Mouse (Mus musculus) C2C12 (cell line): ENCODE data around the gene Trafd1. TPM values are rescaled to one million over a fixed set of nuclear protein-coding genes. Genes with fewer than 3 reads are reported as not detected.
A peak's percentile ranks its signal among the peaks of the same experiment; 100 is the strongest.

Source experiments
- H3K27me3 ChIP-seq: one replicate; pipeline ENCODE4 v1.6.1; 2011; ENCODE audit not compliant: control insufficient read depth, insufficient read depth, insufficient read length
- H3K36me3 ChIP-seq: one replicate; pipeline ENCODE4 v1.6.1; 2011; ENCODE audit not compliant: control insufficient read depth, insufficient read depth
- H3K4me3 ChIP-seq: one replicate; pipeline ENCODE4 v1.5.1; 2011; ENCODE audit warnings: mild to moderate bottlenecking, control low read depth; ENCODE audit not compliant: poor library complexity, insufficient read depth, severe bottlenecking
- H3K79me2 ChIP-seq: one replicate; pipeline ENCODE4 v1.6.1; 2011; ENCODE audit not compliant: control insufficient read depth, insufficient read depth
- H3K79me3 ChIP-seq: one replicate; pipeline ENCODE4 v1.6.1; 2011; ENCODE audit warnings: low read depth, control low read depth
- H3ac ChIP-seq: one replicate; pipeline ENCODE3; 2011; ENCODE audit warnings: low read depth; ENCODE audit not compliant: control insufficient read depth, insufficient read length
- CEBPB ChIP-seq: IDR thresholded peaks from one replicate; pipeline ENCODE4 v1.6.1; 2011; ENCODE audit warnings: low read depth, mild to moderate bottlenecking, control low read depth, moderate library complexity
- CTCF ChIP-seq: IDR thresholded peaks from one replicate; pipeline ENCODE4 v1.5.1; 2011; ENCODE audit not compliant: control insufficient read depth, insufficient read depth, insufficient read length
- FOSL1 ChIP-seq: IDR thresholded peaks from one replicate; pipeline ENCODE4 v1.8.0; 2011; ENCODE audit warnings: mild to moderate bottlenecking, low read length; ENCODE audit not compliant: poor library complexity, insufficient read depth, severe bottlenecking
- MAX ChIP-seq: IDR thresholded peaks from one replicate; pipeline ENCODE4 v1.6.1; 2011; ENCODE audit warnings: mild to moderate bottlenecking, control low read depth
- MYOD1 ChIP-seq: IDR thresholded peaks from one replicate; pipeline ENCODE4 v1.6.1; 2011; ENCODE audit warnings: low read depth; ENCODE audit not compliant: control insufficient read depth, insufficient read length
- MYOG ChIP-seq: IDR thresholded peaks from one replicate; pipeline ENCODE4 v1.6.1; 2011; ENCODE audit not compliant: control insufficient read depth, insufficient read length; ENCODE audit errors: extremely low read depth
- USF1 ChIP-seq: IDR thresholded peaks from one replicate; pipeline ENCODE4 v1.6.1; 2011; ENCODE audit warnings: low read depth, mild to moderate bottlenecking, control low read depth, moderate library complexity
- polyA plus RNA-seq: library from polyadenylated mRNA; unstranded; fragments of >200 nt; fragmentation: generic; extraction: Trizol; gene quantifications from one replicate; pipeline ENCODE4 v1.2.1, GENCODE M21; 2012; ENCODE audit warnings: missing spikeins

Gene Trafd1
- polyA plus RNA-seq, 1 experiment = 19.2 TPM

- peaks cover 22% of the 10 kb centered on the region for H3K36me3 ChIP-seq
Measured at GRCm38 (mm10) chr5:121398146-121398964, 12.9 kb upstream of the Trafd1 start.

GRCm38 (mm10) chr5:121397187-121398145 is 12.0 kb upstream of the Trafd1 start, which contains the start of gene Naa25:
Naa25 (plus strand) TSS chr5:121397936.
- no peaks in the 10 kb centered on the region for H3K27me3 ChIP-seq
- peaks cover 44% of the 10 kb centered on the region for H3K79me3 ChIP-seq
- peak within 1 kb of the TSS; percentile 93 for H3K4me3 ChIP-seq
- H3K79me2 ChIP-seq = peaks cover 48% of the 10 kb centered on the region
- H3ac ChIP-seq = peak within 1 kb of the TSS; percentile 81
- TF ChIP-seq FOSL1 (no peak), CTCF (no peak), CEBPB (peak; percentile 15), MAX (peak; percentile 69)
- peaks cover 22% of the 10 kb centered on the region for H3K36me3 ChIP-seq

More at GRCm38 (mm10) chr5:121398146-121398964, 12.9 kb upstream of the Trafd1 start:
- no peaks in the 10 kb centered on the region for H3K27me3 ChIP-seq
- peaks cover 57% of the 10 kb centered on the region for H3K79me2 ChIP-seq
- peaks cover 53% of the 10 kb centered on the region for H3K79me3 ChIP-seq
- H3K4me3 ChIP-seq = peak overlapping the region; percentile 93
- no peak for TF ChIP-seq MYOD1
- TF ChIP-seq MAX = peak; percentile 33
- H3ac ChIP-seq = peak overlapping the region; percentile 81

GRCm38 (mm10) chr5:121395621-121396020 is 10.2 kb upstream of the Trafd1 start:
- no peak for TF ChIP-seq CEBPB
- TF ChIP-seq MYOD1 = no peak
- no peak for TF ChIP-seq CTCF
- no peak for TF ChIP-seq MAX
- no peak for TF ChIP-seq MYOG
- TF ChIP-seq USF1 = no peak
- TF ChIP-seq FOSL1 = no peak
- H3K36me3 ChIP-seq = peaks cover 9% of the 10 kb centered on the region
- H3ac ChIP-seq = no peak overlapping the region
- no peaks in the 10 kb centered on the region for H3K27me3 ChIP-seq
- peaks cover 25% of the 10 kb centered on the region for H3K79me3 ChIP-seq
- H3K4me3 ChIP-seq = no peak overlapping the region
- H3K79me2 ChIP-seq = peaks cover 29% of the 10 kb centered on the region

- TF ChIP-seq CTCF (no peak), USF1 (no peak), FOSL1 (no peak), MYOG (no peak), MAX (no peak)
- Histone ChIP-seq H3K79me2 (peaks cover 7% of the 10 kb centered on the region), H3ac (no peak overlapping the region), H3K27me3 (no peaks in the 10 kb centered on the region), H3K36me3 (no peaks in the 10 kb centered on the region), H3K79me3 (peaks cover 3% of the 10 kb centered on the region), H3K4me3 (no peak overlapping the region)
Measured at GRCm38 (mm10) chr5:121393402-121393801, 8.0 kb upstream of the Trafd1 start.

GRCm38 (mm10) chr5:121392667-121393380 is 7.4 kb upstream of the Trafd1 start:
- Histone ChIP-seq H3K27me3 (no peaks in the 10 kb centered on the region), H3K79me3 (no peaks in the 10 kb centered on the region), H3K79me2 (peaks cover 1% of the 10 kb centered on the region), H3K36me3 (no peaks in the 10 kb centered on the region), H3ac (no peak overlapping the region), H3K4me3 (no peak overlapping the region)
- TF ChIP-seq MYOD1 (no peak), MAX (no peak), MYOG (no peak)
